Mouse (Mus musculus) heart, adult 2 months (tissue): ENCODE data around the gene Cetn2.

Experiments used
- CTCF ChIP-seq: fragments of 200-600 bp; IDR thresholded peaks from 2 replicates; pipeline ENCODE4 v1.8.1; 2022; ENCODE audit warnings: antibody characterized with exemption, mild to moderate bottlenecking, moderate library complexity
- EP300 ChIP-seq: fragments of 200-500 bp; IDR thresholded peaks from 2 replicates; pipeline ENCODE4 v1.6.1; 2011; ENCODE audit warnings: low read depth, low read length, control low read depth; ENCODE audit not compliant: insufficient read depth
- POLR2A ChIP-seq: fragments of 200-500 bp; IDR thresholded peaks from 2 replicates; pipeline ENCODE4 v1.6.1; 2011; ENCODE audit warnings: mild to moderate bottlenecking, low read depth, low read length, control low read depth; ENCODE audit not compliant: insufficient read depth

DNA sequence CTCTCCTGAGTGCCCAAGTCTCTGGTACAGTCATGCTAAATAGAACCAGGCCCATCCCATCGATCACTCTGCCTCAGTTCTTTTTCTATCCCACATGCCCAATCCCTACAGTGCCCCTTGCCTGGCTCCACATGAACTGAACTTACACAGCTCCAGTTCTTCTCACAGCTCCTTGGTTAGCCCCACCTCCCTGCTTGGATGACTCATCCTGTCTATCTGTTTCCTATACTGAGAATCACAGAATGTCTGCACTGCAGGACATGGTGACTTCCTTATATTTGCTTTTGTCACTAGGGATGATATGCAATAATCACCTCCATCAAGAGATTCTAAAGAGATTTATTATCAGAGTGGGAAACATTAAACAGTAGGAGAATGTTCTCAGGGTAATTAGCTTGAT, 6.6 kb downstream of the Cetn2 start:
- no peak for TF ChIP-seq CTCF
- no peak for TF ChIP-seq EP300
- TF ChIP-seq POLR2A = no peak
